Mouse (Mus musculus): ENCODE measurements at regions not wholly inside any gene's neighbourhood (a gene's known extent, or its start where the extent isn't known, plus 50 kb on each side); places are given as distances from the start of the nearest gene placed in this dataset.

- Histone ChIP-seq H3K9ac (replicated peaks; ENCODE audit: low read depth, low read length) (no peak overlapping the region), H3K27ac (ENCODE audit: low read length) (no peak overlapping the region), H3K36me3 (ENCODE audit: control insufficient read depth, insufficient read depth, low read length) (no peaks in the 10 kb centered on the region), H3K4me1 (ENCODE audit: control insufficient read depth, insufficient read depth, low read length) (peaks cover 5% of the 10 kb centered on the region; the same call in 1 of the 2 replicates), H3K27me3 (ENCODE audit: control insufficient read depth, insufficient read depth, low read length) (no peaks in the 10 kb centered on the region), H3K4me2 (replicated peaks; ENCODE audit: low read depth, low read length) (no peak overlapping the region), H3K4me3 (ENCODE audit: low read depth, low read length) (no peak overlapping the region), H3K9me3 (ENCODE audit: control insufficient read depth, low read depth, low read length) (no peaks in the 10 kb centered on the region)
- WGBS, result 68% methylated on average over 9 of the region's 9 CpGs
- no peak for ATAC-seq (ENCODE audit: insufficient number of reproducible peaks, insufficient read depth, low FRiP score, low read depth)
Measured at GRCm38 (mm10) chr9:56547291-56547977, 129.0 kb downstream of the Hmg20a start.

- H3K9me3 ChIP-seq (ENCODE audit: control insufficient read depth, low read depth, low read length), result no peaks in the 10 kb centered on the region
Measured at GRCm38 (mm10) chr9:56549774-56550173, 131.4 kb downstream of the Hmg20a start.

DNA sequence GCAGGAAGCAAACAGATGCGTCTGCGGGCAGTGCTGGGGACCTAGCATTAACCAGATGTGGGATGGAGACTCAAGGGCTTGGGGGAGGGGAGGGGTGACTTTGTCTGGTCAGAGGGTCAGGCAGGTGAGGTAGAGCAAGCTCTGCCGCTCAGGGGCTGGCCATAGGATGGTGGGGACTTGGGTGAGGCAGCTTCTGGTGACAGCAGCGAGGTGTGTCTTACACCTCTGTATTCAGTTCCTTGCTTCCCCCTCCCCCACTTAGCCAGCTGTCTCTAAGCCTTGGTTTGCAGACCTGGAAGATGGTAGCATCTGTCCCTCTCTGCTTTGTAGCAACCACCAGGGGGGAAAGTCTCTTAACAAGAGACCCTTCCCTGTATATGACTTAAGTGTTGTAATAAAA is 131.8 kb downstream of the Hmg20a start:
- 46% methylated on average over 4 of the region's 4 CpGs for whole genome bisulfite sequencing

More at GRCm38 (mm10) chr9:56549774-56550173, 131.4 kb downstream of the Hmg20a start:
- Histone ChIP-seq H3K27ac (ENCODE audit: low read length) (no peak overlapping the region), H3K36me3 (ENCODE audit: control insufficient read depth, insufficient read depth, low read length) (no peaks in the 10 kb centered on the region), H3K9ac (replicated peaks; ENCODE audit: low read depth, low read length) (no peak overlapping the region), H3K27me3 (ENCODE audit: control insufficient read depth, insufficient read depth, low read length) (no peaks in the 10 kb centered on the region), H3K4me1 (ENCODE audit: control insufficient read depth, insufficient read depth, low read length) (peaks cover 6% of the 10 kb centered on the region; the same call in 1 of the 2 replicates), H3K4me2 (replicated peaks; ENCODE audit: low read depth, low read length) (no peak overlapping the region), H3K4me3 (ENCODE audit: low read depth, low read length) (no peak overlapping the region)
- 50% methylated on average over 8 of the region's 8 CpGs for WGBS
- ATAC-seq (ENCODE audit: insufficient number of reproducible peaks, insufficient read depth, low FRiP score, low read depth), result no peak

GRCm38 (mm10) chr9:56551376-56552186 is 133.2 kb downstream of the Hmg20a start:
- 65% methylated on average over 11 of the region's 11 CpGs for WGBS
- no peak overlapping the region for H3K27ac ChIP-seq (ENCODE audit: low read length)
- no peaks in the 10 kb centered on the region for H3K36me3 ChIP-seq (ENCODE audit: control insufficient read depth, insufficient read depth, low read length)
- no peak for ATAC-seq (ENCODE audit: insufficient number of reproducible peaks, insufficient read depth, low FRiP score, low read depth)
- no peaks in the 10 kb centered on the region for H3K27me3 ChIP-seq (ENCODE audit: control insufficient read depth, insufficient read depth, low read length)
- no peak overlapping the region for H3K4me2 ChIP-seq (replicated peaks; ENCODE audit: low read depth, low read length)
- H3K9ac ChIP-seq (replicated peaks; ENCODE audit: low read depth, low read length), result no peak overlapping the region
- peaks cover 6% of the 10 kb centered on the region; the same call in 1 of the 2 replicates for H3K4me1 ChIP-seq (ENCODE audit: control insufficient read depth, insufficient read depth, low read length)
- no peak overlapping the region for H3K4me3 ChIP-seq (ENCODE audit: low read depth, low read length)
- no peaks in the 10 kb centered on the region for H3K9me3 ChIP-seq (ENCODE audit: control insufficient read depth, low read depth, low read length)

More for the DNA sequence above, 131.8 kb downstream of the Hmg20a start:
- Histone ChIP-seq H3K4me1 (ENCODE audit: control insufficient read depth, insufficient read depth, low read length) (peaks cover 6% of the 10 kb centered on the region; the same call in 1 of the 2 replicates), H3K4me2 (replicated peaks; ENCODE audit: low read depth, low read length) (no peak overlapping the region), H3K9me3 (ENCODE audit: control insufficient read depth, low read depth, low read length) (no peaks in the 10 kb centered on the region), H3K36me3 (ENCODE audit: control insufficient read depth, insufficient read depth, low read length) (no peaks in the 10 kb centered on the region), H3K27ac (ENCODE audit: low read length) (no peak overlapping the region), H3K4me3 (ENCODE audit: low read depth, low read length) (no peak overlapping the region), H3K27me3 (ENCODE audit: control insufficient read depth, insufficient read depth, low read length) (no peaks in the 10 kb centered on the region), H3K9ac (replicated peaks; ENCODE audit: low read depth, low read length) (no peak overlapping the region)
- ATAC-seq (ENCODE audit: insufficient number of reproducible peaks, insufficient read depth, low FRiP score, low read depth), result no peak

DNA sequence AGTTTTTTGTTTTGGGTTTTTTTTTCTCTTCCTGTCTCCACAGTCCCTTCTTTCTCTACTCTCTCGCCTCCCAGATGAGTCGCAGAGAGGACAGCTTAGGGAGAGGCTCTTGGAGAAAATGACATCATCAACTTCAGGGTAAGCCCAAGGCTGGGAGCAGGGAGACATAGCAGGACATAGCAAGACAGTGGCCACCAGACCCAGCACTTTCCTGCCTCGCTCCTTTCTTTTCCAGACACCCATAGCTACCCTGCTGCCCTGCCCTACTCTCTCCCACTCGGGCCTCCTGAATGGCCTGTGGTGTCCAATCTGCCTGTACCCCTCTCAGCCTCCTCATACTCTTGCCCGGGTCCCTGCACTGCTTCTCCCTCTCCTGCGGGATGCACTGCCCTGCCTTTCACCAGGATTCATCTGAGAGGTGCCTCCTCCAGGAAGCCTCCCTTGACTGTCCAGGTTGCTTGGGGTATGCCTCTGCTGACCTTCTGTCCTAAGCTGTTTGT is 133.8 kb downstream of the Hmg20a start:
- H3K9ac ChIP-seq (replicated peaks; ENCODE audit: low read depth, low read length), result no peak overlapping the region
- no peaks in the 10 kb centered on the region for H3K36me3 ChIP-seq (ENCODE audit: control insufficient read depth, insufficient read depth, low read length)
- no peak overlapping the region for H3K4me3 ChIP-seq (ENCODE audit: low read depth, low read length)
- ATAC-seq (ENCODE audit: insufficient number of reproducible peaks, insufficient read depth, low FRiP score, low read depth), result no peak
- no peak overlapping the region for H3K4me2 ChIP-seq (replicated peaks; ENCODE audit: low read depth, low read length)
- H3K27ac ChIP-seq (ENCODE audit: low read length), result peak overlapping the region; percentile 27; the same call in 1 of the 2 replicates
- H3K4me1 ChIP-seq (ENCODE audit: control insufficient read depth, insufficient read depth, low read length), result peaks cover 6% of the 10 kb centered on the region; the same call in 1 of the 2 replicates
- WGBS, result 72% methylated on average over 6 of the region's 6 CpGs
- H3K27me3 ChIP-seq (ENCODE audit: control insufficient read depth, insufficient read depth, low read length), result no peaks in the 10 kb centered on the region
- no peaks in the 10 kb centered on the region for H3K9me3 ChIP-seq (ENCODE audit: control insufficient read depth, low read depth, low read length)

DNA sequence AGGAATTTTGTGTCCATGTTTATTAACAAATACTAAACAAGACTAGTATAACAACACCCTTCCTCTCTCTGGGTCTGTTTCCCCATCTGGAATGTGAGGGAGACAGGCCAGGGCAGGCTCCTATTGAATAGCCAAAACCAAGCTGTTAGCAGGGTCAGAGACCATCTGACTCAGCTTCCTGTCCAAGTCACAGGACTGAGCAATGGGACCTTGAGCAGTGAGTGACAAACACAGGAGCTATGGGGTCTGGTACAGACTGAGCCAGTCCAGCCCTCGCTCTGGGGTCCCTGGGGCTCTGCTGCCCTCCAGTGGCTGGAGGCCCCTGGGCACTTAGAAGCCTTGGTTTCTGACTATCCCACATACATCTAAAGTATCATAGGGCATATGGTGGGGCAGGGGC is 134.4 kb downstream of the Hmg20a start:
- Histone ChIP-seq H3K4me2 (replicated peaks; ENCODE audit: low read depth, low read length) (no peak overlapping the region), H3K9ac (replicated peaks; ENCODE audit: low read depth, low read length) (no peak overlapping the region), H3K4me3 (ENCODE audit: low read depth, low read length) (no peak overlapping the region), H3K4me1 (ENCODE audit: control insufficient read depth, insufficient read depth, low read length) (peaks cover 6% of the 10 kb centered on the region; the same call in 1 of the 2 replicates), H3K27ac (ENCODE audit: low read length) (peak overlapping the region; percentile 27; the same call in 1 of the 2 replicates), H3K9me3 (ENCODE audit: control insufficient read depth, low read depth, low read length) (no peaks in the 10 kb centered on the region), H3K27me3 (ENCODE audit: control insufficient read depth, insufficient read depth, low read length) (no peaks in the 10 kb centered on the region), H3K36me3 (ENCODE audit: control insufficient read depth, insufficient read depth, low read length) (no peaks in the 10 kb centered on the region)
- 13% methylated on average over 1 of the region's 1 CpGs for WGBS
- peak; percentile 61; the same call in 1 of the 2 replicates for ATAC-seq (ENCODE audit: insufficient number of reproducible peaks, insufficient read depth, low FRiP score, low read depth)

DNA sequence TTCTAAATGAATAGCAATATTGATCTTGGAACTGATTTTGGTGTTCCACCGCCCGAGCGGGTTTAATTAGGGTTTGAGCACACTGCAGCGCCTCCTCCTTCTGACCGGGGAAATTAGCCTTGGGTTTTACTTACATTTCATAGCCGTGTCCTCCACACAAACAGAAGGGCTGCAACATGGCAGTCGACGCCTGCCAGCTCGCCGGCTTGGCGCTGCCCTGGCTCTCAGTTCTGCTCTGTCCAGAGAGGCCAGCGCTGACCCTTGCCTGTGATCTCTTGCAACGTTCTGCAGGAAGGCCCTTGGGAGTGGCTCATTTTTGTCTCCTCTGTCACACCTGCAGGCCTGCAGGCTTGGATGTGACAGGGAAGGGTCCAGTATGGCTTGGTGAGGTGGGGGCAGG is 135.2 kb downstream of the Hmg20a start:
- WGBS, result 69% methylated on average over 13 of the region's 13 CpGs

GRCm38 (mm10) chr9:56554096-56554495 is 135.7 kb downstream of the Hmg20a start:
- H3K9ac ChIP-seq (replicated peaks; ENCODE audit: low read depth, low read length), result no peak overlapping the region
- no peak overlapping the region for H3K4me2 ChIP-seq (replicated peaks; ENCODE audit: low read depth, low read length)
- H3K4me1 ChIP-seq (ENCODE audit: control insufficient read depth, insufficient read depth, low read length), result peaks cover 6% of the 10 kb centered on the region; the same call in 1 of the 2 replicates
- no peak overlapping the region for H3K27ac ChIP-seq (ENCODE audit: low read length)
- H3K9me3 ChIP-seq (ENCODE audit: control insufficient read depth, low read depth, low read length), result no peaks in the 10 kb centered on the region
- no peaks in the 10 kb centered on the region for H3K27me3 ChIP-seq (ENCODE audit: control insufficient read depth, insufficient read depth, low read length)
- H3K36me3 ChIP-seq (ENCODE audit: control insufficient read depth, insufficient read depth, low read length), result no peaks in the 10 kb centered on the region
- no peak overlapping the region for H3K4me3 ChIP-seq (ENCODE audit: low read depth, low read length)
- no peak for ATAC-seq (ENCODE audit: insufficient number of reproducible peaks, insufficient read depth, low FRiP score, low read depth)
- 44% methylated on average over 6 of the region's 6 CpGs for WGBS

More for the DNA sequence above, 135.2 kb downstream of the Hmg20a start:
- no peaks in the 10 kb centered on the region for H3K9me3 ChIP-seq (ENCODE audit: control insufficient read depth, low read depth, low read length)
- peak; percentile 5; the same call in 1 of the 2 replicates for ATAC-seq (ENCODE audit: insufficient number of reproducible peaks, insufficient read depth, low FRiP score, low read depth)
- no peak overlapping the region for H3K27ac ChIP-seq (ENCODE audit: low read length)
- peaks cover 6% of the 10 kb centered on the region; the same call in 1 of the 2 replicates for H3K4me1 ChIP-seq (ENCODE audit: control insufficient read depth, insufficient read depth, low read length)
- H3K27me3 ChIP-seq (ENCODE audit: control insufficient read depth, insufficient read depth, low read length), result no peaks in the 10 kb centered on the region
- H3K36me3 ChIP-seq (ENCODE audit: control insufficient read depth, insufficient read depth, low read length), result no peaks in the 10 kb centered on the region
- H3K4me3 ChIP-seq (ENCODE audit: low read depth, low read length), result no peak overlapping the region
- H3K4me2 ChIP-seq (replicated peaks; ENCODE audit: low read depth, low read length), result no peak overlapping the region
- H3K9ac ChIP-seq (replicated peaks; ENCODE audit: low read depth, low read length), result no peak overlapping the region
